ENCODE assay signal across 8 mouse cellular contexts in the genomic region with DNA sequence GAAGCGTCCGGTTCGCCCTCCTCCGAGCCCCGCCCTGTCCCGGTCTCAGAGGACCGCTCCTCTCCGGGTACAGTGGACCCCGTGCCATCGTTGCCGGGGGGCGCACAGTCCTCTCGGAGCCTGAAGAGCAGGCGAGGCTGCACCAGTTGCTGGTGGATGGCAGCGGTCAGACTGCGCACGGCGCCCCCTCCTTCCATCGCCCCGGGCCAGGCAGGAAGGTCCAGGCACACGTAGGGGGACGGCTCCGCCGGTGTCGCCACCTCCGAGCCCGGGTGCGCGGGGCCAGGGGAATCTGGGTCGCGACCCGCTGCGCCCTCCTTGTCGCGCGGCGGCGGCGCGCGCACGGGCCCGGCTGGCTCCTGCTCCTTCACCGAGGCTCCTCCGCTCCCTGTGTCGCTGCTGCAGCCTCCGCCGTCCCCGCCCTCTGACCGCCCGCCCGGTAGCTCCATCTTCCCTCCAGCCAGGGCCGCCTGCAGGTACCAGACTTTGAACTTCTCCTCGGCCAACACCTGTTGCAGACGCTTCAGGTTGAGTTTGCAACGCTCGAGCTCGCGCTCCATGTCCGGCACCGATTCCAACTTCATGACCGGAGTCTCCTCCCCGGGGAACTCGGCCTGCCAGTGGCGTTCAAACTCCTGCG. TPM values are rescaled to one million over a fixed set of nuclear protein-coding genes. Genes with fewer than 3 reads are reported as not detected.
A peak's percentile ranks its signal among the peaks of the same experiment; 100 is the strongest.
DNase-seq lines count a peak whose midpoint lies in the region; ATAC-seq and TF ChIP-seq lines count a peak whose summit lies in the region.

No protein-coding gene starts in this region.

- no peak for TF ChIP-seq POLR2A in bone marrow macrophage, adult 2 months (IDR thresholded peaks at IDR 0.05; ENCODE audit: borderline replicate concordance, low read depth, low read length)

- no peak for ATAC-seq in heart, embryonic 13.5 days (ENCODE audit: extremely low read depth, insufficient number of reproducible peaks, low FRiP score, low TSS enrichment)
- ATAC-seq in kidney, embryonic 16.5 days (ENCODE audit: low FRiP score, low TSS enrichment) = peak; percentile 35
- ATAC-seq in stomach, postnatal 0 days (ENCODE audit: low FRiP score, low TSS enrichment) = peak; percentile 57

- H3K27me3 ChIP-seq in heart, embryonic 13.5 days (replicated peaks) = peaks cover 43% of the 10 kb centered on the region
- H3K27me3 ChIP-seq in kidney, embryonic 16.5 days (ENCODE audit: insufficient read depth, low read length) = peaks cover 4% of the 10 kb centered on the region
- H3K27me3 ChIP-seq in stomach, postnatal 0 days (ENCODE audit: control insufficient read depth, insufficient read depth, low read length) = 0 out of 2 replicates have a peak, but pooled peaks cover 2% of the 10 kb centered on the region

- no peak for TF ChIP-seq CTCF in bone marrow macrophage, adult 2 months (IDR thresholded peaks at IDR 0.05; ENCODE audit: low read depth, low read length)
- 0 out of 2 replicates have a peak, but pooled peaks have one; percentile 0 for TF ChIP-seq CTCF in stomach, postnatal 0 days (IDR thresholded peaks at IDR 0.05; ENCODE audit: low read depth)

- H3K4me3 ChIP-seq in bone marrow macrophage, adult 2 months (ENCODE audit: insufficient read depth, low read length) = peak overlapping the region; percentile 99
- H3K4me3 ChIP-seq in heart, embryonic 13.5 days = peak overlapping the region; percentile 76
- peak overlapping the region; percentile 79 for H3K4me3 ChIP-seq in kidney, embryonic 16.5 days (ENCODE audit: low read length)
- peak overlapping the region; percentile 79 for H3K4me3 ChIP-seq in macrophage (ENCODE audit: inconsistent target)
- H3K4me3 ChIP-seq in stomach, postnatal 0 days (ENCODE audit: low read depth, low read length) = peak overlapping the region; percentile 60

- H3K4me1 ChIP-seq in bone marrow macrophage, adult 2 months (ENCODE audit: control insufficient read depth, insufficient read depth, low read length) = peaks cover 36% of the 10 kb centered on the region
- peaks cover 13% of the 10 kb centered on the region for H3K4me1 ChIP-seq in heart, embryonic 13.5 days
- H3K4me1 ChIP-seq in kidney, embryonic 16.5 days (ENCODE audit: insufficient read depth, low read length) = peaks cover 24% of the 10 kb centered on the region
- H3K4me1 ChIP-seq in stomach, postnatal 0 days (replicated peaks; ENCODE audit: control insufficient read depth, insufficient read depth) = no peaks in the 10 kb centered on the region

- peak overlapping the region; percentile 67 for H3K27ac ChIP-seq in bone marrow macrophage, adult 2 months (ENCODE audit: insufficient read depth, low read depth, low read length)
- H3K27ac ChIP-seq in heart, embryonic 13.5 days (replicated peaks) = peak overlapping the region; percentile 59
- H3K27ac ChIP-seq in kidney, embryonic 16.5 days (ENCODE audit: low read length) = peak overlapping the region; percentile 88
- peak overlapping the region; percentile 62; the same call in 1 of the 2 replicates for H3K27ac ChIP-seq in macrophage
- no peak overlapping the region for H3K27ac ChIP-seq in stomach, postnatal 0 days (replicated peaks)

- no peaks in the 10 kb centered on the region for H3K9me3 ChIP-seq in heart, embryonic 13.5 days
- no peaks in the 10 kb centered on the region for H3K9me3 ChIP-seq in kidney, embryonic 16.5 days (ENCODE audit: low read length)
- no peaks in the 10 kb centered on the region for H3K9me3 ChIP-seq in stomach, postnatal 0 days (ENCODE audit: control insufficient read depth, low read length)

- peak; percentile 35 to 41 for DNase-seq in right cerebral cortex, postnatal 10 days (ENCODE audit: low spot score in 2 of 2)
- no peak for DNase-seq in right cerebral cortex, adult 18-20 months
- DNase-seq in stomach, postnatal 0 days (ENCODE audit: low spot score) = peak; percentile 67
- DNase-seq in left cerebral cortex, adult 9 months (ENCODE audit: low spot score in 2 of 2) = no peak

- H3K36me3 ChIP-seq in heart, embryonic 13.5 days = no peaks in the 10 kb centered on the region
- H3K36me3 ChIP-seq in kidney, embryonic 16.5 days (ENCODE audit: insufficient read depth, low read length) = no peaks in the 10 kb centered on the region
- H3K36me3 ChIP-seq in macrophage (ENCODE audit: inconsistent target) = peaks cover 5% of the 10 kb centered on the region; the same call in 1 of the 2 replicates
- H3K36me3 ChIP-seq in stomach, postnatal 0 days (ENCODE audit: control insufficient read depth, insufficient read depth, low read length) = no peaks in the 10 kb centered on the region

- peaks cover 48% of the 10 kb centered on the region for H3K79me2 ChIP-seq in macrophage (ENCODE audit: inconsistent target)

- no peak for TF ChIP-seq EP300 in stomach, postnatal 0 days (optimal IDR thresholded peaks at IDR 0.05)

- under 1% methylated on average over 66 of the region's 66 CpGs for WGBS in heart, embryonic 13.5 days
- WGBS in kidney, embryonic 16.5 days = under 1% methylated on average over 54 of the region's 66 CpGs
- WGBS in macrophage (ENCODE audit: missing documents) = 0% methylated on average over 46 of the region's 66 CpGs
- under 1% methylated on average over 64 of the region's 66 CpGs for WGBS in stomach, postnatal 0 days

- H3K4me2 ChIP-seq in heart, embryonic 13.5 days = peak overlapping the region; percentile 98
- H3K4me2 ChIP-seq in kidney, embryonic 16.5 days (replicated peaks; ENCODE audit: low read depth, low read length) = peak overlapping the region; percentile 90
- H3K4me2 ChIP-seq in stomach, postnatal 0 days (replicated peaks; ENCODE audit: low read depth) = peak overlapping the region; percentile 99

- peak overlapping the region; percentile 85 for H3K9ac ChIP-seq in heart, embryonic 13.5 days
- H3K9ac ChIP-seq in kidney, embryonic 16.5 days (replicated peaks; ENCODE audit: low read length) = peak overlapping the region; percentile 82
- H3K9ac ChIP-seq in stomach, postnatal 0 days (ENCODE audit: low read length) = peak overlapping the region; percentile 54

RNA-seq across cellular contexts. Expression of a gene that starts 0.6 kb away (rescaled TPM):
- 145 and 158 TPM in 2 replicates for polyA plus RNA-seq in bone marrow macrophage, adult 2 months (2012; ENCODE audit: insufficient read depth, insufficient read length, missing spikeins)
- polyA plus RNA-seq in heart, embryonic 13.5 days (2015; fragmentation: Nextera tagmentation; extraction: Ambion mirVana) = 21.1 and 22.8 TPM in 2 replicates
- 40.4 and 41.0 TPM in 2 replicates for polyA plus RNA-seq in kidney, embryonic 16.5 days (2015; fragmentation: Nextera tagmentation; extraction: Ambion mirVana)
- 1,000 to 10,000 TPM in 3 of 26 experiments, 100 to 1,000 TPM in 23; 385 to 3,736 (median 481) TPM for total RNA-seq in macrophage (2018; cell fraction: chromatin; rRNA removed)
- 100 to 1,000 TPM; 135 to 283 (median 184) TPM for total RNA-seq in macrophage (2018; cell fraction: cytosol; rRNA removed)
- 1,000 to 10,000 TPM in 1 of 26 experiments, 100 to 1,000 TPM in 25; 247 to 1,640 (median 305) TPM for total RNA-seq in macrophage (2018; cell fraction: nucleus; rRNA removed)
- 100 to 138 TPM (median 115 TPM) in 3 replicates for polyA plus RNA-seq in macrophage (2018)
- polyA plus RNA-seq in stomach, postnatal 0 days (2015; fragmentation: Nextera tagmentation; extraction: Ambion mirVana) = 19.3 and 21.5 TPM in 2 replicates

RNA-seq across cellular contexts. Expression of a gene that starts 49.6 kb away (rescaled TPM):
- polyA plus RNA-seq in bone marrow macrophage, adult 2 months (2012; ENCODE audit: insufficient read depth, insufficient read length, missing spikeins) = not detected in 2 replicates
- polyA plus RNA-seq in heart, embryonic 13.5 days (2015; fragmentation: Nextera tagmentation; extraction: Ambion mirVana) = 0.20 and 0.28 TPM in 2 replicates
- 0.17 and 0.24 TPM in 2 replicates for polyA plus RNA-seq in kidney, embryonic 16.5 days (2015; fragmentation: Nextera tagmentation; extraction: Ambion mirVana)
- 1 to 10 TPM in 2 of 26 experiments, under 1 TPM in 4, not detected in 20; 0.53 to 1.4 (median 0.76) TPM for total RNA-seq in macrophage (2018; cell fraction: chromatin; rRNA removed)
- total RNA-seq in macrophage (2018; cell fraction: cytosol; rRNA removed) = under 1 TPM in 2 of 26 experiments, not detected in 24; 0.05 to 0.13 TPM
- total RNA-seq in macrophage (2018; cell fraction: nucleus; rRNA removed) = 1 to 10 TPM in 1 of 26 experiments, under 1 TPM in 6, not detected in 19; 0.35 to 1.4 (median 0.52) TPM
- polyA plus RNA-seq in macrophage (2018) = not detected in 3 replicates
- not detected in 2 replicates for polyA plus RNA-seq in stomach, postnatal 0 days (2015; fragmentation: Nextera tagmentation; extraction: Ambion mirVana)

RNA-seq across cellular contexts. Expression of a gene that starts 56.9 kb away (rescaled TPM):
- polyA plus RNA-seq in bone marrow macrophage, adult 2 months (2012; ENCODE audit: insufficient read depth, insufficient read length, missing spikeins) = not detected in 2 replicates
- polyA plus RNA-seq in heart, embryonic 13.5 days (2015; fragmentation: Nextera tagmentation; extraction: Ambion mirVana) = 0.09 and 0.13 TPM in 2 replicates
- 2.0 and 2.2 TPM in 2 replicates for polyA plus RNA-seq in kidney, embryonic 16.5 days (2015; fragmentation: Nextera tagmentation; extraction: Ambion mirVana)
- not detected for total RNA-seq in macrophage (2018; cell fraction: chromatin; rRNA removed)
- total RNA-seq in macrophage (2018; cell fraction: cytosol; rRNA removed) = under 1 TPM in 2 of 26 experiments, not detected in 24; 0.03 to 0.05 TPM
- total RNA-seq in macrophage (2018; cell fraction: nucleus; rRNA removed) = not detected
- not detected in 3 replicates for polyA plus RNA-seq in macrophage (2018)
- polyA plus RNA-seq in stomach, postnatal 0 days (2015; fragmentation: Nextera tagmentation; extraction: Ambion mirVana) = 0.59 and 0.67 TPM in 2 replicates

Comparison
In these comparisons a context has a peak if more than half of its experiments do, and no peak if none do; other contexts are left out.
1. DNase-seq: peak in right cerebral cortex, postnatal 10 days (2 of 2) and stomach, postnatal 0 days (single experiment); none in right cerebral cortex, adult 18-20 months (single experiment) and left cerebral cortex, adult 9 months (0 of 2).
2. Peak in every context shown above with its lines, with median percentiles within 50 percentile points of each other: H3K4me3 ChIP-seq, H3K4me2 ChIP-seq and H3K9ac ChIP-seq.